Mouse (Mus musculus) stomach, embryonic 16.5 days (tissue): ENCODE measurements around the gene Tspan5. TPM values are rescaled to one million over a fixed set of nuclear protein-coding genes. Genes with fewer than 3 reads are reported as not detected.

Experiments
- ATAC-seq: fragments of 200-750 bp; cut with Nextera tagmentation; 2 replicates; pipeline ENCODE4 v1.8.0; 2017; ENCODE audit warnings: moderate number of reproducible peaks, moderate TSS enrichment; ENCODE audit not compliant: insufficient read depth, low FRiP score
- H3K27ac ChIP-seq: fragments of 300-500 bp; sonication (generic); 2 replicates; pipeline ENCODE4 v1.5.1; 2014; ENCODE audit warnings: low read length
- H3K27me3 ChIP-seq: fragments of 300-500 bp; sonication (generic); 2 replicates; pipeline ENCODE4 v1.6.1; 2014; ENCODE audit warnings: low read length, control low read depth, mixed read lengths; ENCODE audit not compliant: control insufficient read depth, insufficient read depth
- H3K36me3 ChIP-seq: fragments of 300-500 bp; sonication (generic); 2 replicates; pipeline ENCODE4 v1.6.1; 2014; ENCODE audit warnings: low read length; ENCODE audit not compliant: control insufficient read depth, insufficient read depth
- H3K4me1 ChIP-seq: fragments of 300-500 bp; sonication (generic); 2 replicates; pipeline ENCODE4 v1.6.1; 2014; ENCODE audit warnings: low read length, control low read depth, mixed read lengths; ENCODE audit not compliant: control insufficient read depth, insufficient read depth
- H3K4me2 ChIP-seq: fragments of 300-500 bp; sonication (generic); 2 replicates; pipeline ENCODE4 v1.6.1; 2014; ENCODE audit warnings: low read depth, low read length, mixed read lengths
- H3K4me3 ChIP-seq: fragments of 300-500 bp; sonication (generic); replicated peaks from 2 replicates; pipeline ENCODE4 v1.5.1; 2014; ENCODE audit warnings: mild to moderate bottlenecking, low read length
- H3K9ac ChIP-seq: fragments of 300-500 bp; sonication (generic); 2 replicates; pipeline ENCODE4 v1.6.1; 2014; ENCODE audit warnings: low read length
- H3K9me3 ChIP-seq: fragments of 300-500 bp; sonication (generic); replicated peaks from 2 replicates; pipeline ENCODE4 v1.6.1; 2016; ENCODE audit warnings: low read length, control low read depth; ENCODE audit not compliant: control insufficient read depth
- WGBS: fragments of 180-500 bp; shearing (Covaris S2); extraction: QIAGEN DNeasy Blood & Tissue Kit; methylation state at CpG from one replicate; pipeline ENCODE4 v1.1.7; 2014; 5-methylcytosine and 5-hydroxymethylcytosine counted together
- polyA plus RNA-seq: library from polyadenylated mRNA; unstranded; fragments of >200 nt; fragmentation: Nextera tagmentation; extraction: Ambion mirVana; gene quantifications from 2 replicates; pipeline ENCODE4 v1.2.1, GENCODE M21; 2015

The Tspan5 gene
- polyA plus RNA-seq, 1 experiment from 2014 or later = 31.1 TPM

- Histone ChIP-seq H3K4me2 (no peak overlapping the region), H3K36me3 (peaks cover 17% of the 10 kb centered on the region), H3K4me1 (no peaks in the 10 kb centered on the region), H3K4me3 (no peak overlapping the region), H3K9ac (no peak overlapping the region), H3K27ac (no peak overlapping the region), H3K9me3 (no peaks in the 10 kb centered on the region), H3K27me3 (no peaks in the 10 kb centered on the region)
- 95% methylated on average over 7 of the region's 7 CpGs for WGBS
- ATAC-seq = no peak
Observed at GRCm38 (mm10) chr3:138955220-138955619, 213.2 kb downstream of the Tspan5 start.

Other genes starting within 250 kb of the Tspan5 start
- 284 and 299 TPM in 2 replicates for gene Eif4e, start 216.0 kb upstream of the Tspan5 start, polyA plus RNA-seq